Mouse (Mus musculus) bone marrow macrophage, adult 2 months (primary cell): Measurements from ENCODE around the gene Nagpa.

ENCODE experiments used
- CTCF ChIP-seq: IDR thresholded peaks from 2 replicates; pipeline ENCODE4 v1.5.1; 2012; ENCODE audit warnings: low read depth, mild to moderate bottlenecking, low read length, moderate library complexity
- POLR2A ChIP-seq: IDR thresholded peaks from 2 replicates; pipeline ENCODE4 v1.6.1; 2012; ENCODE audit warnings: mild to moderate bottlenecking, low read depth, low read length, borderline replicate concordance

DNA sequence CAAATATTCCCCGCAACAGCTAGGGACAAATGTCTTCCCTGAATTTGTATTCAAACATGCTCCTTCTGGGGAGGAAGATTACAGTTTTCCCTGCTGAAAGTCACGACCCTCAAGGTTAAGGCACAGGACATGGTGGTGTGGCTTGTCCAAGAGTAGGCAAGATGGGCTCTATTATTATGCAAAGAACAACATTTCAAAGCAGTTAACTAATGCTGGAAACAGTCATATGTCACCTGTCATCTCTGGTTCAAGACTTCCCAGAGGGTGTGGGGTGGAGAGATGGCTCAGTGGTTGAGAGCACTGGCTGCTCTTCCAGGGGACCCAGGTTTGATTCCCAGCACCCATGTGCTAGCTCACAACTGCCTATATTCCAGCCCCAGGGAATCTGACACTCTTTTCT, 48.4 kb upstream of the Nagpa start:
- no peak for TF ChIP-seq CTCF
- TF ChIP-seq POLR2A, result no peak
